Mouse (Mus musculus) liver, adult 2 months (tissue): ENCODE results near the gene Msx2.

Experiments used
- CTCF ChIP-seq: fragments of 200-500 bp; IDR thresholded peaks from 2 replicates; pipeline ENCODE4 v1.5.1; 2011; ENCODE audit warnings: low read depth, low read length, control low read depth
- POLR2A ChIP-seq: fragments of 200-500 bp; IDR thresholded peaks from 2 replicates; pipeline ENCODE4 v1.6.1; 2011; ENCODE audit warnings: low read length, control low read depth; ENCODE audit not compliant: insufficient read depth; ENCODE audit errors: extremely low read depth

DNA sequence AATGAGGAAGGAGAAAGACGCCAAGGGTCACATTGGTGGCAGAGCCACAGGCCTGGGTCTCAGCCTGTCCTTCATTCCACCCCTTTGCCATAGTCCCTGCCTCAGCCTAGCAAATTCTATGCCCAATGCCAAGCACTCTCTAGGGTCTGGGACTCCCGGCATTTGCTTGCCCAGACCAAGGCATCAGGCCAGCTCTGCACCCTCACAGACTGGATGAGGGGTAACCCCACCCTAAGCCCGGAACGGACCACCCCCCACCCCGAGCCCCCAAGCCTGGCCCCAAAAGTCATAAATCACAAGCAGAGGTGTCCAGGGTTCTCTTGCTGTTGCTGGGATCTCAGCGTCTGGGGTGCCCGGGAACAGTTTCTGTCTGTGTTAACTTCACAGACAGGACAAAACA, 9.8 kb downstream of the Msx2 start:
- TF ChIP-seq CTCF (no peak), POLR2A (no peak)
